Mouse (Mus musculus) hindbrain, embryonic 15.5 days (tissue): ENCODE measurements around the gene Rtl8a. TPM values are rescaled to one million over a fixed set of nuclear protein-coding genes. Genes with fewer than 3 reads are reported as not detected.
"Not testable (repeated sequence)": the region's sequence is repeated elsewhere in the genome, so short reads cannot be mapped to it uniquely, and the experiment has no call there.

Experiments
- ATAC-seq: fragments of 200-750 bp; cut with Nextera tagmentation; 2 replicates; pipeline ENCODE4 v1.8.0; 2017; ENCODE audit warnings: low read depth, moderate number of reproducible peaks, moderate TSS enrichment; ENCODE audit not compliant: low FRiP score
- H3K27ac ChIP-seq: fragments of 300-500 bp; sonication (generic); replicated peaks from 2 replicates; pipeline ENCODE4 v1.5.1; 2015; ENCODE audit warnings: mild to moderate bottlenecking, inconsistent platforms
- H3K27me3 ChIP-seq: fragments of 300-500 bp; sonication (generic); 2 replicates; pipeline ENCODE4 v1.6.1; 2015; ENCODE audit warnings: control low read depth, inconsistent platforms
- H3K36me3 ChIP-seq: fragments of 300-500 bp; sonication (generic); 2 replicates; pipeline ENCODE4 v1.6.1; 2015; ENCODE audit warnings: control low read depth, inconsistent platforms
- H3K4me1 ChIP-seq: fragments of 300-500 bp; sonication (generic); replicated peaks from 2 replicates; pipeline ENCODE4 v1.6.1; 2015; ENCODE audit warnings: control low read depth, inconsistent platforms
- H3K4me2 ChIP-seq: fragments of 300-500 bp; sonication (generic); 2 replicates; pipeline ENCODE4 v1.6.1; 2015; ENCODE audit warnings: moderate library complexity, mild to moderate bottlenecking, inconsistent platforms
- H3K4me3 ChIP-seq: fragments of 300-500 bp; sonication (generic); 2 replicates; pipeline ENCODE4 v1.5.1; 2015; ENCODE audit warnings: mild to moderate bottlenecking, inconsistent platforms
- H3K9ac ChIP-seq: fragments of 300-500 bp; sonication (generic); 2 replicates; pipeline ENCODE4 v1.6.1; 2015; ENCODE audit warnings: inconsistent platforms
- H3K9me3 ChIP-seq: fragments of 300-500 bp; sonication (generic); 2 replicates; pipeline ENCODE4 v1.6.1; 2016; ENCODE audit warnings: control low read depth, inconsistent platforms
- WGBS: fragments of 180-500 bp; shearing (Covaris S2); methylation state at CpG from one replicate; pipeline ENCODE4 v1.1.7; 2015; 5-methylcytosine and 5-hydroxymethylcytosine counted together
- polyA plus RNA-seq: library from polyadenylated mRNA; unstranded; fragments of >200 nt; fragmentation: Nextera tagmentation; extraction: Ambion mirVana; gene quantifications from 2 replicates; pipeline ENCODE4 v1.2.1, GENCODE M21; 2015

The Rtl8a gene
- polyA plus RNA-seq, 1 experiment from 2014 or later = 240 TPM

DNA sequence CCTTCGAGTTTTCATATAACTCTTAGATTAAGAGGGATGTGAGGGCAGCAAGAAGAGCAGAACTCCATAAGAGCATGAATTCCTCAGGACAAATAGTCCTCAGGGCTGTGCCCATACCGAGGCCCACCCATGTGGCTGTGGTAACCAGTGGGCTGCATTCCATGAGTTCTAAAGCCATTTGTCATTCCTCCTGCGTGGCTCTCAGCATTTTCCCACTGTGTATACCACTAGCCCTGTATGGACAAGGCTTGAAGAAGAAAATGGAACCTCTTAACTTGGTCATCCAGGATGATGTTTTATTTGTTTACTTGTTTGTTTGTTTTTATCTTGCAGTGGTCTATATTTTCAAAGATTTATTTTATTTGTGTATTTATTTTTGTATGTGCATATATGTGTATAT, 5.4 kb downstream of the Rtl8a start:
- H3K4me2 ChIP-seq, H3K27me3 ChIP-seq, H3K9ac ChIP-seq, H3K27ac ChIP-seq, H3K4me3 ChIP-seq, H3K36me3 ChIP-seq, ATAC-seq, H3K4me1 ChIP-seq, H3K9me3 ChIP-seq: not testable (repeated sequence)
- 49% methylated on average over 3 of the region's 3 CpGs for WGBS

DNA sequence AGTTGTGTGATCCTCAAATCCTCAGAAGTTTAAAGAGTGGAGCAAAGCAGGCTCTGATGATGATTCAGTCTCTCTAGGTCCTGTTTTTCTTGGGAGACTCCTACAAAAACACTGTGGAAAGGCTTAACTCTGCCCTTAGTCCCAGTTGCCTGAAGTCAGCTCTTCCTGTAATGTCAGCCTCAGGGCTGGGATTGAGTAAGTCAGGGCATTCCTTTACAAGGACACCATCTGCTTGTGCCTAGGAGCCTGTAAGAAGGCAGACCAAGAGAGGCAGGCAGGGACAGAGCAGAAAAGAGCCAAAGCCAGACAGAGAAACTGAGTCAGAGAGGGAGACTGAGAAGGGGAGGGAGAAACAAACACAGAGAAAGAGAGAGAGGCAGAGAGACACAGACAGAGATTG, 32.1 kb downstream of the Rtl8a start:
- H3K9me3 ChIP-seq, H3K27ac ChIP-seq, H3K4me3 ChIP-seq, ATAC-seq, H3K4me1 ChIP-seq, H3K27me3 ChIP-seq, H3K9ac ChIP-seq, H3K36me3 ChIP-seq, H3K4me2 ChIP-seq: not testable (repeated sequence)

DNA sequence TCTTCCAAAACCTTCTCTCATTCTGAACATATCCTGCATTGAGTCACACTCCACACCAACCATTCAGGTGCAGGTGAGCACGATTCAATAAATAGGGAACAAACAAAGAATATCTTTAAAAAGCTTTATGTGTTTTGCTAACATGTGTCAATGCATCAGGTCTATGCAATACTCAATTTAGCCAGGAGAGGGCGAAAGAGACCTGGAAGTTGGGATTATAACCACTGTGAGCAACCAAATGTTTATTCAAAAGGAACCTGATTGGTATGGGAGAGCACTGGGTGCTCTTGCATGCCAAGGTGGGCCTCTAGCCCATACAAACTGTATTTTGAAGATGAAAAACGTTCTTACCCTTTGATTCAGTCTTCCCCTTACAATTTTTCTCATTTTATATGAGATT, 32.9 kb downstream of the Rtl8a start:
- Histone ChIP-seq H3K9me3 (no peaks in the 10 kb centered on the region), H3K4me1 (no peaks in the 10 kb centered on the region), H3K4me2 (no peak overlapping the region), H3K4me3 (no peak overlapping the region), H3K27me3 (no peaks in the 10 kb centered on the region), H3K27ac (no peak overlapping the region), H3K9ac (no peak overlapping the region), H3K36me3 (no peaks in the 10 kb centered on the region)
- WGBS = 6% methylated on average over 3 of the region's 3 CpGs
- no peak for ATAC-seq

DNA sequence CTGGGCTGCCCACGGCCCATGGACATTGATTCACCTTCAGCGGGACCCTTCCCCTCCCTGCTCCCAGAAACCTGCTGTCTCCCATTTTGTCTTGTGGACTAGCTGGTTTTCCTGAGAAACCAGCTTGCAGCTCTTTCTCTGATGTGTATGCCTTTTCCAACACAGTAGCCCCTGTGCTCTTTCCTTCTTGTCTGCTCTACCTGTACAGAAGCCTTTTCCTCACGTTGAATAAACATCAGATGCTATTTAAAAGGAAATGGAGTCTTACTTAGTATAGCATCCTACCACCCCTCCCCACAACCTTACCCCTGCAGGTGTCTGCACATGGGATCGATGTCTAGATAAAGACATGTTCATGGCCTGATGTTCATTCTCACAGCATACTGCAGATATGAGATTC, 34.6 kb downstream of the Rtl8a start, which contains the start of gene Gm14597:
Gene Gm14597, minus strand, starts transcription at position 101 of the 400 bp plus-strand sequence.
- Histone ChIP-seq H3K9ac (peak within 1 kb of the TSS; percentile 55), H3K27ac (peak within 1 kb of the TSS; percentile 86), H3K4me2 (peak within 1 kb of the TSS; percentile 55), H3K4me3 (peak within 1 kb of the TSS; percentile 49)
- not testable (repeated sequence) for H3K36me3 ChIP-seq, H3K9me3 ChIP-seq, H3K4me1 ChIP-seq, ATAC-seq, H3K27me3 ChIP-seq
- 65% methylated on average over 3 of the region's 4 CpGs for WGBS

DNA sequence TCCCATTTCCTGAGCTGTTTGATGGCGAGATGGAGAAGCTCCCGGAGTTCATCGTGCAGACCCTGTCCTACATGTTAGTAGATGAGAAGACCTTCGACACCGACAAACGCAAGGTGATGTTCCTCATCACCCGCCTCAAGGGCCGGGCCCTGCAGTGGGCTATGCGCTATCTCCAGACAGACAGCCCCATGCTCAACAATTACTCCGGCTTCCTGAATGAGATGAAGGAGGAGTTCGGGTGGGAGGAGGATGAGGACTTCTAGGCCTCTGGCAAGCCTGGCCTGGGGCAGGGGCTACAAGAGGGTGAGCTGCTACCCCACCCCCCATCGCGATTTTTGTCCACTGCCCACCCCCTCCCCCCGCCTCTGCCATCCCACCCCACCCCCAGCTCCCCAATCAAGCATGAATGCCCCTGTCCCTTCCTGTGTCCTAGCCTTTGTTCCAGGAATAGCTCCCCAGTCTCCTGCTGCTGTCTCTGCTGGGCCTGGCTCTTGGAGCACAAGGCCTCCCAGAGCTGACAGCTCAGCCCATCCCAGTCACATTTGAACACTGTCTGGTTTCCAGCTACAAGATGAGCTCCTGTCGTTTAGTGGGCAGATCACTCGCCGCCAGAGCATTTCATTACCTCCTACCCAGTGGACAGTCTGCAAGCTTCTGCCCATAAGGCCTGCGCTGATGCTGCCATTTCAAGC, 35.2 kb downstream of the Rtl8a start:
- 23% methylated on average over 18 of the region's 18 CpGs for WGBS
- H3K4me3 ChIP-seq = peak overlapping the region; percentile 49
- no peaks in the 10 kb centered on the region for H3K9me3 ChIP-seq
- H3K27ac ChIP-seq = peak overlapping the region; percentile 86
- peak overlapping the region; percentile 55 for H3K9ac ChIP-seq
- H3K27me3 ChIP-seq = no peaks in the 10 kb centered on the region
- peak overlapping the region; percentile 55 for H3K4me2 ChIP-seq
- no peaks in the 10 kb centered on the region for H3K36me3 ChIP-seq
- ATAC-seq = peak; percentile 68
- no peaks in the 10 kb centered on the region for H3K4me1 ChIP-seq

DNA sequence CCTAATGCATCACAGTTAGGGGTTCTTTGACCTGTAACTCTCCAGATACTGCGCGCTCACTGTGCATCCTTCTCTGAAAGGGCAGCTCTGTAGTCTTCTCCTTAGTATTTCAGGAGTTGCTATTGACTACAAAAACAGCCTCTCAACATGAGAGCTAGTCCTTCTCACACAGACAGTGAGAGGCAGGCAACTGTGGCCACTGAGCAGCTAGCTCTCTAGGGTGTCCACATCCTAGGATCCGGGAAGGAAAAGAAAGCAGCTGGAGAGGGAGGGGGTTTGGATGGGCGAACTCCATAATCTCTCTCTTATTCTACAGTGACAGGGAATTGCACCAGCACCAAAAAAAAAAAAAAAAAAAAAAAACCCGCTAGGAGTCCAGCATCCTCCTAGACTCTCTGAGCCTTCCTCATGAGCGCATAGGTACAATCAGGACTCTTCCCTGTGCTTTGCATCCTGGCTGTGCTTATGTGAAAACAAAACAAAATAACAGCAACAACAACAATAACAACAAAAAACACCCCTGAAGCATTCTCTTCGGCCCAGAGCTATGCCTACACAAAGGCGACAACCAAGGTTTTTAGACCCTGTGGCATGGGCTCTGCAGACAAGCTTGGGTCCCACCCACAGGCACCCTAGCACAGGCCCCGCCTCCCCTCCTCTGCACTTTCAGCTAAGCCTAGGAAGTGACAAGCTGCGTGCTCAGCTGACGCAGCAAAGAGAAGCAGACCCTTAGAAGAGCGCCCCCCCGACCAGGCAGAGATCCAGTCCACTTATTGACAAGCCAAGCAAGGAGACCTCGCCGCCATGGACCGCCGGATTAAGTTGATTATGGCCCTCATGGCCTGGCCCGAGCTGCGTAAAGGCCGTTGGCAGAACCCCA, 36.0 kb downstream of the Rtl8a start, which contains the start of gene Rtl8c:
Gene Rtl8c, plus strand, starts transcription at position 791 of the 880 bp plus-strand sequence.
- WGBS = 35% methylated on average over 20 of the region's 20 CpGs
- H3K4me2 ChIP-seq = peak within 1 kb of the TSS; percentile 55
- no peaks in the 10 kb centered on the region for H3K36me3 ChIP-seq
- no peaks in the 10 kb centered on the region for H3K27me3 ChIP-seq
- peak; percentile 96 for ATAC-seq
- H3K27ac ChIP-seq = peak within 1 kb of the TSS; percentile 86
- peak within 1 kb of the TSS; percentile 49 for H3K4me3 ChIP-seq
- no peaks in the 10 kb centered on the region for H3K4me1 ChIP-seq
- H3K9me3 ChIP-seq = no peaks in the 10 kb centered on the region
- H3K9ac ChIP-seq = peak within 1 kb of the TSS; percentile 55

DNA sequence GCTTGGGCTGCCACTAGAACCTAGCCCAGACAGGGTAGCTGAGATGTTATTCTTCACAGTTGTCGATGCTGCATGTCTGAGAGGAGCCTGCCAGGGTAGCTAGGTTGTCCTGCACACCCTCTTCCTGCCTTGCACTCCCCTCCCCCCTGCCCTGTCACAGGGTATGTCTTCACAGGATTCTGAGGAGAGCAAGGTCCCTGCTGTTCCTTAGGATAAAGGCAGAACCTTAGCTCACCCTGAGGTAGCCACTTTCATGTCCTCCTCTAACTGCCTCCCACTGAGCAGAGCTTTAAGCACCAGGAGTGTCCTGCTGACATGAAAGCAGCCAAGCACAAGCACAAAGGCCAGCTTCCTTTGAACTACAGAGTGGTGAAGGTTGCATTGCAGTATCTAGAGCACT, 37.3 kb downstream of the Rtl8a start:
- not testable (repeated sequence) for H3K4me2 ChIP-seq, H3K27me3 ChIP-seq, H3K27ac ChIP-seq, H3K4me3 ChIP-seq, H3K36me3 ChIP-seq, H3K9ac ChIP-seq, ATAC-seq, H3K4me1 ChIP-seq, H3K9me3 ChIP-seq
- 13% methylated on average over 1 of the region's 1 CpGs for WGBS

DNA sequence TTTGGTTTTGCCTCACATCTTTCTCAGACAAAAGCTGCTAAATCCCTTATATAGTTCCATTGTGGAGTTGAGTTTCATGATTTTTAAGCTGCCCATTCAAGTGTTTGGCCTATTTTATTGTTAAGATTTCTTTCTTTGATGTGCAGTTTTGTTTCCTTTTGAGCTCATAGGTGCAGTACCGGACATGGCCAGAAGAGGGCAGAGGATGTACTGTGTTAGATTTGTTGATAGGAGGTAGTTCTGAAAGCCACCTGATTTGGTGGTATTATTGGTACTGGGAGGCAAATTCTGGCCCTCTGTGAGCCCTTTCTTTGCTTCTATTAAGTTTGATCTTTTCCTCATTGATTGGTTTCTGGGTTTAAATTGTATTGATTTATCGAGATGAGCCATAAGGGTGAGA, 43.5 kb downstream of the Rtl8a start:
- H3K36me3 ChIP-seq, H3K27me3 ChIP-seq, H3K4me3 ChIP-seq, H3K4me1 ChIP-seq, H3K27ac ChIP-seq, ATAC-seq, H3K9ac ChIP-seq, H3K9me3 ChIP-seq, H3K4me2 ChIP-seq: not testable (repeated sequence)
- 45% methylated on average over 2 of the region's 2 CpGs for WGBS

Other genes starting within 250 kb of the Rtl8a start
- not detected in 2 replicates for gene Etd, start 208.8 kb downstream of the Rtl8a start, polyA plus RNA-seq
- 209 and 220 TPM in 2 replicates for gene Rtl8c, start 35.6 kb downstream of the Rtl8a start, polyA plus RNA-seq
- gene Gm14597, start 34.7 kb downstream of the Rtl8a start, polyA plus RNA-seq = not detected in 2 replicates
- gene Rtl8b, start 26.7 kb upstream of the Rtl8a start, polyA plus RNA-seq = 189 and 193 TPM in 2 replicates
- 0.34 TPM in 1 of 2 replicates, not detected in the other for gene 4930502E18Rik, start 81.1 kb upstream of the Rtl8a start, polyA plus RNA-seq
- gene 1700013H16Rik, start 114.1 kb upstream of the Rtl8a start, polyA plus RNA-seq = 0.21 TPM in 1 of 2 replicates, not detected in the other
- not detected in 2 replicates for gene Zfp36l3, start 132.7 kb upstream of the Rtl8a start, polyA plus RNA-seq
- gene Xlr, start 154.0 kb upstream of the Rtl8a start, polyA plus RNA-seq = 1.5 and 2.6 TPM in 2 replicates